Mouse (Mus musculus): Measurements from ENCODE around the gene Fam149a. TPM values are rescaled to one million over a fixed set of nuclear protein-coding genes. Genes with fewer than 3 reads are reported as not detected.
"Not testable (repeated sequence)": the region's sequence is repeated elsewhere in the genome, so short reads cannot be mapped to it uniquely, and the experiment has no call there.

Fam149a gene
- polyA plus RNA-seq, 1 experiment from 2014 or later = 5.6 TPM

DNA sequence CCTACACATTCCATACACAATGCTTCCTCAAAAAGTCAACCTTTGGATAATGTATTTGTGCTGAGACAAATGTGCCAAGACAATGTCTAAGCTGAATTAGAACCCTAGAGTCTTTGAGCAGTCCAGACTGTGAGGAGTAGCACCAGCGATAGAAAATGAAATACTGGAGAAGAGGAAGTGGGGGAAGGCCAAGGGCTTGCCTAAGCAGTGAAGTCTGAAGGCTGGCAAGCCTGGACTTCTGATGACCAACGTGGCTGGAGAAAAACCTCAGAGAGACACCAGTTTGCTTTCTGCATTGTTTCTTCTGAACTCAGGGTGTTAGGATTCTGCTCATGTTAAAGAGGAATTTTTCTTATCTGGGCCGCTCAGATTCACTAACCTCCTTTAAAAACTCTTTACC lies 51.2 kb downstream of the Fam149a start:
- Histone ChIP-seq H3K4me3 (no peak overlapping the region), H3K27me3 (replicated peaks) (peaks cover 4% of the 10 kb centered on the region; the same call in 1 of the 2 replicates), H3K4me2 (no peak overlapping the region), H3K4me1 (peaks cover 8% of the 10 kb centered on the region; the same call in 1 of the 2 replicates), H3K9ac (no peak overlapping the region), H3K36me3 (no peaks in the 10 kb centered on the region), H3K9me3 (no peaks in the 10 kb centered on the region), H3K27ac (replicated peaks) (no peak overlapping the region)
- no peak for ATAC-seq (ENCODE audit: extremely low read depth, insufficient number of reproducible peaks, low FRiP score, low TSS enrichment)
- WGBS = 59% methylated on average over 3 of the region's 3 CpGs

DNA sequence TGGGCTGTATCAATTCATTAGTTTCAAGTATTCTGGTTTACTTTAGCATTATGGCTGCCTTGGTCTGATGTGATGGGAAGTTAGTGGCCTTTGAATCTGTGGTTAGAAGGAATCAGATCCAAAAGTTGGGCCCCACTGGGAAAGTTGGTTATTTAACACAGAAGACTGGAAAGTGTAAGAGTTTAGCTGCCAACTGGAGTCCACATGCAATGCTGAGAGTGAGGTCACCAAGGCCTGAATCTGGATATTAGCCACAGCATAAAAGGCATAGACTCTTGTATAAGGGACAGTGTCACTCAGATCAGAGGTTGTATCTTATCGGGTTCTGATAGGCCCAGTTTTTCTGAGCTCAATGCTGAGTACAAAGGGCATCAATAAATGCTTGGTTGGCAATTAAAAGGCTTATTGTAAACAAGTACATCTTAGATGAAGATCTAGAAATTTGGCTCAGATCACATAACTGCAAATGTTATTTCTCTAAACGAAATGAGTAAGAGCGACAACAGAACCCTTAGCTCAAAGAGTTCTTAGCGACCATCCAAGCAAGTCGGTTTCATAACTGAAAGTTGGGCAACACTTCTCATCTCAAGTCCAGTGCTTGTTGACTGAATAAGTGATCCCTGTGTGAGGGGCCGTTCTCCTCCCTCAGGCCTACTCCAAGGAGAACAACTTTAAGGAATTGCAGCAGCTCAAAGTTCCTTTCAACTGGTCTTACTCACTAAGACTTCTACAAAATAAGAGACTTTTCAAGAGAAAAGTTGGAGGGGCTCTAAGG lies 52.7 kb downstream of the Fam149a start:
- no peaks in the 10 kb centered on the region for H3K36me3 ChIP-seq
- no peak overlapping the region for H3K9ac ChIP-seq
- ATAC-seq (ENCODE audit: extremely low read depth, insufficient number of reproducible peaks, low FRiP score, low TSS enrichment) = no peak
- no peak overlapping the region for H3K27ac ChIP-seq (replicated peaks)
- no peaks in the 10 kb centered on the region for H3K9me3 ChIP-seq
- no peak overlapping the region for H3K4me3 ChIP-seq
- WGBS = 80% methylated on average over 6 of the region's 6 CpGs
- H3K4me2 ChIP-seq = no peak overlapping the region
- peaks cover 4% of the 10 kb centered on the region; the same call in 1 of the 2 replicates for H3K27me3 ChIP-seq (replicated peaks)
- H3K4me1 ChIP-seq = peaks cover 8% of the 10 kb centered on the region; the same call in 1 of the 2 replicates

DNA sequence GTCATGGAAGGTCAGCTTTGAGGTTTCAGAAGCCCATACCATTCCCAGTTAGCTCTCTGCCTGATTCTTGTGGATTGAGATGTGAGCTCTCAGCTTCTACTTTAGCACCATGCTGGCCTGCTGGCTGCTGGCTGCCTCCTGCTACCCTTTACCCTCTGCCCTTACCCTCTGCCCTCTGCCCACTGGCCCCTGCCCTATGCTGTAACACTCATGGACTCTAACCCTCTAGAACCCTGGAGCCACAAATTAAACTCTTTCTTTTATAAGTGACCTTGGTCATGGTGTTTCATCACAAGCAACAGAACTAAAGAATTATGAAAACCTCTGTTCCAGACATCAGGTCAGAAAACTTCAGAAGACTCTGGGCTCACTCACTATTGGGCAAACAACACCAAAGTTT lies 55.0 kb downstream of the Fam149a start:
- not testable (repeated sequence) for ATAC-seq (ENCODE audit: extremely low read depth, insufficient number of reproducible peaks, low FRiP score, low TSS enrichment); H3K4me2 ChIP-seq; H3K9ac ChIP-seq; H3K4me3 ChIP-seq; H3K4me1 ChIP-seq; H3K9me3 ChIP-seq; H3K36me3 ChIP-seq; H3K27me3 ChIP-seq (replicated peaks); H3K27ac ChIP-seq (replicated peaks)

DNA sequence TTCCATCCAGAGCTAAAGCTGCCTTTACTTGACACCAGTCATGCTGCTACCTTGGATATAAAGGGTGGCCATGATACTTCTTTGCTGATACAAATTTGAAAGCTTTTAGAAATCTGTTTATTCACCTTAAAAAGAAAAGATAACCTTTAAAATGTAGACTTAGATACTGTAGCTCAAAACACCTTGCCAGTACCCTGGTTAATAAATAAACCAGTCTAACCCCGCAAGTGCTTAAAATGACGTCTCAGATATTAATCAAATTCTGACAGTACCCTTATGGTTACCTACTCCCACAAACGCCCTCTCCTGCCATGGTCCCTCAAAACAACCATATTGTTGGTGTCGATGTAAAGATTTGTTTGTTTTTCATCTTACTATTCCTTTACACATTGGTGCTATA lies 57.9 kb downstream of the Fam149a start:
- Histone ChIP-seq H3K9ac (no peak overlapping the region), H3K4me3 (no peak overlapping the region), H3K9me3 (no peaks in the 10 kb centered on the region), H3K4me1 (peaks cover 9% of the 10 kb centered on the region), H3K27ac (replicated peaks) (no peak overlapping the region), H3K4me2 (no peak overlapping the region), H3K36me3 (no peaks in the 10 kb centered on the region), H3K27me3 (replicated peaks) (no peaks in the 10 kb centered on the region)
- ATAC-seq (ENCODE audit: extremely low read depth, insufficient number of reproducible peaks, low FRiP score, low TSS enrichment) = no peak
- 67% methylated on average over 4 of the region's 4 CpGs for WGBS

DNA sequence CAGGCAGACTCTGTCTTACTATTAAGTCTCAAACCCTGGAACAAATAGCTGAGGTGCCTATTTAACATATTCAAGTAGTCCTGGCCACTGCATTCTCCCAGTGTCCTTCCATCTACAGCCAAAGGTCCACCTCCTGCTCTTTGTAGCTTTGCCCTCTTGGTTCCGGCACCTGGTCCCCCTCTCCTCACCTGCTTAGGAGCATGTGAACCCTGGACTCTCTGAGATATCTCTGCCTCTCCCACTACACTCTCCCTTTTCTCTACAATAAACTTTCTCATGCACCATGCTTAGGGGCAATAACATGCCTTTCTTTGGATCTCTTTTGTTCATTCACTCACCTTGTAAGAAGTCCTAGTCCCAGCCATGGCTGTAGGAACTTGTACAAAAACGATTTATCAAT lies 60.7 kb downstream of the Fam149a start:
- H3K36me3 ChIP-seq = no peaks in the 10 kb centered on the region
- H3K27ac ChIP-seq (replicated peaks) = no peak overlapping the region
- no peak overlapping the region for H3K4me3 ChIP-seq
- 75% methylated on average over 2 of the region's 2 CpGs for WGBS
- H3K4me1 ChIP-seq = peaks cover 9% of the 10 kb centered on the region
- no peaks in the 10 kb centered on the region for H3K27me3 ChIP-seq (replicated peaks)
- H3K9ac ChIP-seq = no peak overlapping the region
- ATAC-seq (ENCODE audit: extremely low read depth, insufficient number of reproducible peaks, low FRiP score, low TSS enrichment) = no peak
- H3K9me3 ChIP-seq = no peaks in the 10 kb centered on the region
- no peak overlapping the region for H3K4me2 ChIP-seq

DNA sequence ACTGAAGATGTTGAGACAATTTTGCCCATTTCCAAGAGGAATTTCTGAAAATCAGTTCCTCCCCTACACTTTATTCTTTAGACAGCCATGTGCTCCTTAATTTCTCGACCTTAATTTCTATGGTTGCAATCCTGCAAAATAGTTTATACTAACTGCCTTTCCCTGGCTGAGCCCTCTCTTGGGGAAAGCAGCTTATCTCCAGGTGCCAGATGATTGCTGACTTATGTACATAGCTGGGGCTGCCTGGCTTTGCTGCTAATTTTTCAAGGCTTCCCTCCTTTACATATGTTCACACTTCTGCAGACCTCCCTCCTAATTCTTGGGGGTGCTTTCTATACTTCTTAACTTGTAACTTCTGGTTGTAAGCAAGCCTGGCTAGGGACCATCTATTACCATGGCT lies 61.2 kb downstream of the Fam149a start:
- H3K4me2 ChIP-seq = no peak overlapping the region
- WGBS = 20% methylated on average over 1 of the region's 1 CpGs
- no peak for ATAC-seq (ENCODE audit: extremely low read depth, insufficient number of reproducible peaks, low FRiP score, low TSS enrichment)
- no peak overlapping the region for H3K4me3 ChIP-seq
- H3K27ac ChIP-seq (replicated peaks) = no peak overlapping the region
- no peaks in the 10 kb centered on the region for H3K9me3 ChIP-seq
- H3K36me3 ChIP-seq = no peaks in the 10 kb centered on the region
- H3K4me1 ChIP-seq = peaks cover 9% of the 10 kb centered on the region
- no peak overlapping the region for H3K9ac ChIP-seq
- H3K27me3 ChIP-seq (replicated peaks) = no peaks in the 10 kb centered on the region

DNA sequence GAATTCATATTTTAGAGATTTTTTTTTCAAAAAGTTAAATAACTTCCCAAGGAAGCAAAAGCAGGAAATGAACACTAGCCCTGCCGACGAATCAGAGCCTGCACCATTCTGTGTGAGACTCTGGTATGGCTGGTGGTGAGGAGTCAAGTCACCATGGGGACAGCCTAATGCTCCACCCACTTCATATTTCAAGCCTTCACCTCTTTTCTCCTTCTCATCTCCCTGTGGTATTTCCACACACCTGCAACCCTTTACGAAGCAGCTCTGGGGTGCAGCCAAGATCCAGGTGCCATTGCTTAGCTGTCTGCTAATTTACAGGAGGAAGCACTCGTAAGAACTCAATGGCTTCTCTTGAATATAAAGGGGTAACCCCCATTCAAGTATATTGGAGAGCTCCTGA lies 71.1 kb downstream of the Fam149a start:
- Histone ChIP-seq H3K4me2 (no peak overlapping the region), H3K36me3 (no peaks in the 10 kb centered on the region), H3K9ac (no peak overlapping the region), H3K27ac (replicated peaks) (no peak overlapping the region), H3K4me1 (no peaks in the 10 kb centered on the region), H3K4me3 (no peak overlapping the region), H3K9me3 (no peaks in the 10 kb centered on the region), H3K27me3 (replicated peaks) (no peaks in the 10 kb centered on the region)
- WGBS = 78% methylated on average over 4 of the region's 4 CpGs
- ATAC-seq (ENCODE audit: extremely low read depth, insufficient number of reproducible peaks, low FRiP score, low TSS enrichment) = no peak

DNA sequence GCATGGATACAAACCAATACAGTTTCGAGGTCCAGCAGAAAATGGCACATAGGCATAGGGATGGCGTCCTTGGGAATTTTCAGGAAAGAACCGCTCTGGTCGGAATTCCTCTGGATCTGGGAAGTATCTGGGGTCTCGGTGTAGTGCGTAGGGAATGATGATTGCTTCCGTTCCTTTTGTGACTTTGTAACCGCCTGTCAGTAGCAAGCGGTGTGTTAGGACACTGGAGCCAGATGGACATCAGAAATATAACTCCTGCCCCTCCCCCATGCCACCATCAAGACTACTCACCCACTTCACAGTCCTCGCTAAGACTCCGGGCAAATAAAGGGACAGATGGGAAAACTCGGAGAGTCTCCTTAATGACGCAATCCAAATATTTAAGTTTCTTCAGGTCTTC lies 73.7 kb downstream of the Fam149a start, which contains the start of gene Gm45753:
TSS of gene Gm45753 (minus strand) at position 101 of the 400 bp plus-strand sequence.
- H3K9ac ChIP-seq = no peak within 1 kb of the TSS
- no peaks in the 10 kb centered on the region for H3K9me3 ChIP-seq
- no peak for ATAC-seq (ENCODE audit: extremely low read depth, insufficient number of reproducible peaks, low FRiP score, low TSS enrichment)
- H3K4me2 ChIP-seq = no peak within 1 kb of the TSS
- no peaks in the 10 kb centered on the region for H3K4me1 ChIP-seq
- 86% methylated on average over 13 of the region's 13 CpGs for WGBS
- no peaks in the 10 kb centered on the region for H3K36me3 ChIP-seq
- H3K27me3 ChIP-seq (replicated peaks) = no peaks in the 10 kb centered on the region
- no peak within 1 kb of the TSS for H3K4me3 ChIP-seq
- no peak within 1 kb of the TSS for H3K27ac ChIP-seq (replicated peaks)

DNA sequence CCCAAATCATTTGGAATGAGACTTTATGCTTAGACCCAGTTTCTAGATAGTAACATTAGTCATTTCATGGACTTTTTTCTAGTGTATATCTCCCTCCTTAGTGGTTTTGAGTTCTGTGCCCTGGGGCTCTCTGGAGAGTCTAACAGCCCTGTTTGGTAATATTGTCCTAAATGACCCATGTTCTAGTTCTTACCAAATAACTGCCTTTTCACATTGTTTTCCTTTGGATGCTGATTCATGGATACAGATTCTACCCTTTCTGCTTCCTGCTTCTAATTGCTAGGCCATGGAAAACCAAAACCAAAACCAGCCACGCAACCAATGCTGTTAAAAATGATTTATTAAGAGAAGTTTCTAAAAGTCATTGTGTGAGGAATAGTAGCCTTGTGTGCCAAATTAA lies 76.6 kb downstream of the Fam149a start:
- H3K27me3 ChIP-seq (replicated peaks) = no peaks in the 10 kb centered on the region
- H3K9me3 ChIP-seq = no peaks in the 10 kb centered on the region
- H3K4me3 ChIP-seq = no peak overlapping the region
- WGBS = 80% methylated on average over 1 of the region's 1 CpGs
- no peak overlapping the region for H3K9ac ChIP-seq
- ATAC-seq (ENCODE audit: extremely low read depth, insufficient number of reproducible peaks, low FRiP score, low TSS enrichment) = no peak
- no peak overlapping the region for H3K27ac ChIP-seq (replicated peaks)
- no peaks in the 10 kb centered on the region for H3K36me3 ChIP-seq
- H3K4me2 ChIP-seq = no peak overlapping the region
- no peaks in the 10 kb centered on the region for H3K4me1 ChIP-seq

DNA sequence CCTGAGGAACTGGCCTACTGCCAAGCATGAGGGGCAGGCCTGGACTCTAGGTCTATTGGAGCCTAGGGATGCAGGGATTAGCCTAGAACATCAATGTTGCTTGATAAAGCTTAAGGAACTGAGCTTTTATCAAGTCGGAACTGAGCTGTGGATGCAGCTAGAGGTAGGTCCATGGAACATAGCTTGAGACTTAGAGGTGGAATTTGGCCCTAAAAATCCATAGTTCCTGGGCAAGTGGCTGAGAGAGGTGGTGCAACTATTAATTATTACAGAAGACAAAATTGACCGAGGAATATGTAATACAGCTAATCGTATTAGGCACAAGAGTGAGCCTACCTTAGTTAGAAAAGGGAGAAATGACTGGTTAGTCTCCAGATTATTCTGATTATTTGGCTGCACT lies 77.7 kb downstream of the Fam149a start:
- H3K36me3 ChIP-seq = no peaks in the 10 kb centered on the region
- no peak overlapping the region for H3K27ac ChIP-seq (replicated peaks)
- H3K9me3 ChIP-seq = no peaks in the 10 kb centered on the region
- 73% methylated on average over 3 of the region's 3 CpGs for WGBS
- no peak overlapping the region for H3K4me3 ChIP-seq
- H3K4me2 ChIP-seq = no peak overlapping the region
- H3K4me1 ChIP-seq = no peaks in the 10 kb centered on the region
- ATAC-seq (ENCODE audit: extremely low read depth, insufficient number of reproducible peaks, low FRiP score, low TSS enrichment) = no peak
- no peak overlapping the region for H3K9ac ChIP-seq
- H3K27me3 ChIP-seq (replicated peaks) = no peaks in the 10 kb centered on the region

DNA sequence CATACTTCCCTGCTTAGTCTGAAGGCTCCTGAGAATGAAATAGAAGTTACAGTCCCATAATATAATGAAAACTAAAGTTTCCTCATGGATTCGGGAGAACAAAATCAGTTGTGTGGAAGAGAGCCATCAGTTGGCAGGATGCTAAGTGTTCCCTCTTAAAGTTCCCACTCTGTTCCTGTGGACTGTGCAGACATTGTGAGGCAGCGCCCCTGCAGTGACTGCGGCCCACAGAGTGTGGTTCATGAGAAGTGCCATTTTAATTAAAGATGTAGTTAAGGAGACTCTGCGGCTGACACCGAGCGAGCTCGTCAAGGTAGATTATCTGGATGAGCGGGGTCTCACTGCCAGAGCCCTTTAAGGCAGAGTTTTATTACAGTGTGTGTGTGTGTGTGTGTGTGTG lies 79.7 kb downstream of the Fam149a start:
- no peak for ATAC-seq (ENCODE audit: extremely low read depth, insufficient number of reproducible peaks, low FRiP score, low TSS enrichment)
- H3K9ac ChIP-seq = no peak overlapping the region
- H3K36me3 ChIP-seq = no peaks in the 10 kb centered on the region
- no peak overlapping the region for H3K4me2 ChIP-seq
- WGBS = 77% methylated on average over 8 of the region's 8 CpGs
- no peaks in the 10 kb centered on the region for H3K4me1 ChIP-seq
- no peak overlapping the region for H3K27ac ChIP-seq (replicated peaks)
- no peak overlapping the region for H3K4me3 ChIP-seq
- H3K27me3 ChIP-seq (replicated peaks) = no peaks in the 10 kb centered on the region
- H3K9me3 ChIP-seq = no peaks in the 10 kb centered on the region

DNA sequence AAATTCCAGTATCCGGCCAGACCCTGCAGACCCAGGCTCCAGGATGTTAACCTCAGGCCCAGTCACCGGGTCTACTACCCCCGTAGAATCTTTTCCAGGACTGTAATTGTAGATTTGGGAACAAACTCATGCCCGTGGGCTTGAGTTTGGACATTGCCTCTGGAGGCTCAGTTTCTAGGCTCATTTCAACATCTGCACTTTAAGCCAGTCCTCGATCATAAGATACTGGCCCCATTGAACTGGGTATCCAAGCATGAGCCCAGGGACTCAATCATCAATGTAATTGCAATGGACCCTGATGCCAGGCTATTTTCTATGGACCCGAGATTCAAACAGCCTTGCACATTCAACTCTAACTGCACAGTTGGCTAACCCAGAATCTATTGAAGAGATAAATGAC lies 86.8 kb downstream of the Fam149a start:
- ATAC-seq (ENCODE audit: extremely low read depth, insufficient number of reproducible peaks, low FRiP score, low TSS enrichment) = no peak
- WGBS = 76% methylated on average over 6 of the region's 6 CpGs

More for the DNA sequence above, 86.8 kb downstream of the Fam149a start:
- Histone ChIP-seq H3K9ac (no peak overlapping the region), H3K4me3 (no peak overlapping the region), H3K4me2 (no peak overlapping the region), H3K4me1 (no peaks in the 10 kb centered on the region), H3K27me3 (replicated peaks) (no peaks in the 10 kb centered on the region), H3K9me3 (no peaks in the 10 kb centered on the region), H3K36me3 (no peaks in the 10 kb centered on the region), H3K27ac (replicated peaks) (no peak overlapping the region)
